Mouse (Mus musculus) embryonic stem cell, embryonic (primary cell): Measurements from ENCODE around the gene Polr1d.

Source experiments
- CTCF ChIA-PET, 4 experiments: fragments of 300-600 bp in 2 of 4; fragments of 350-600 bp in 2 of 4; sonication (Branson Sonifier 250); formaldehyde crosslinking; loops; one replicate each; lab custom pipeline; 2022; ENCODE audit warnings: inconsistent platforms in 2 of 4; lab: Charles Lee
- POLR2A ChIA-PET, 4 experiments: fragments of 300-600 bp in 2 of 4; fragments of 350-600 bp in 2 of 4; sonication (Branson Sonifier 250); formaldehyde crosslinking; loops; one replicate each; lab custom pipeline; 2022; ENCODE audit warnings: antibody characterized with exemption in 4 of 4, inconsistent platforms in 1 of 4; lab: Charles Lee

The Polr1d gene

GRCm38 (mm10) chr5:147135994-147136393, 59.1 kb downstream of the Polr1d start:
- POLR2A ChIA-PET: interaction anchor here in 1 of 4 experiments (1.1 kb wide), 1 partner anchor 10 kb away, joined by 3 read pairs; no protein-coding TSS in a partner anchor
- CTCF ChIA-PET: interaction anchor here (0.6 to 1.5 kb wide), 7 partner anchors 11 to 1493 kb away, joined by 3 to 10 read pairs (median 3); no protein-coding TSS in a partner anchor

- ChIA-PET CTCF (interaction anchor here in 3 of 4 experiments (0.6 to 1.3 kb wide), 7 partner anchors 12 to 1917 kb away, joined by 3 to 10 read pairs (median 3); no protein-coding TSS in a partner anchor), POLR2A (interaction anchor here in 1 of 4 experiments (0.6 kb wide), 1 partner anchor 223 kb away, joined by 3 read pairs; no protein-coding TSS in a partner anchor)
These were observed 70.5 kb downstream of the Polr1d start for GRCm38 (mm10) chr5:147147340-147147739.

GRCm38 (mm10) chr5:147154806-147155371, 78.0 kb downstream of the Polr1d start:
- POLR2A ChIA-PET: interaction anchor here in 3 of 4 experiments (0.5 to 1.7 kb wide), 9 partner anchors 16 to 425 kb away, joined by 3 to 4 read pairs (median 3); partner anchors contain the start of genes Lnx2 (in 2 of the 3) and Polr1d (in 2 of the 3)
- CTCF ChIA-PET: interaction anchor here in 3 of 4 experiments (0.5 to 1.8 kb wide), 21 partner anchors 15 to 734 kb away, joined by 3 to 14 read pairs (median 4); partner anchors contain the start of gene Gsx1 (in 1 of the 3)

GRCm38 (mm10) chr5:147155449-147156133, 78.7 kb downstream of the Polr1d start:
- ChIA-PET CTCF (interaction anchor here in 3 of 4 experiments (0.5 to 1.8 kb wide), 20 partner anchors 16 to 480 kb away, joined by 3 to 14 read pairs (median 4); partner anchors contain the start of gene Gsx1 (in 1 of the 3)), POLR2A (interaction anchor here (0.5 to 1.7 kb wide), 7 partner anchors 13 to 143 kb away, joined by 3 to 4 read pairs (median 3); partner anchors contain the start of genes Lnx2 (in 2 of the 4) and Polr1d (in 2 of the 4))

GRCm38 (mm10) chr5:147156376-147156775, 79.5 kb downstream of the Polr1d start:
- ChIA-PET CTCF (interaction anchor here in 2 of 4 experiments (0.6 to 1.6 kb wide), 5 partner anchors 17 to 266 kb away, joined by 3 to 5 read pairs (median 4); no protein-coding TSS in a partner anchor), POLR2A (no interaction called here)

- CTCF ChIA-PET: interaction anchor here in 2 of 4 experiments (0.8 to 1.5 kb wide), 2 partner anchors 29 to 267 kb away, joined by 3 to 4 read pairs; no protein-coding TSS in a partner anchor
- POLR2A ChIA-PET: no interaction called here
These were observed 80.6 kb downstream of the Polr1d start for GRCm38 (mm10) chr5:147157441-147157840.

GRCm38 (mm10) chr5:147159320-147159719, 82.5 kb downstream of the Polr1d start:
- POLR2A ChIA-PET: no interaction called here

GRCm38 (mm10) chr5:147159792-147160191, 82.9 kb downstream of the Polr1d start:
- POLR2A ChIA-PET: no interaction called here

More at GRCm38 (mm10) chr5:147159320-147159719, 82.5 kb downstream of the Polr1d start:
- CTCF ChIA-PET: interaction anchor here in 2 of 4 experiments (1.4 to 1.6 kb wide), 2 partner anchors 68 to 220 kb away, joined by 3 to 6 read pairs; no protein-coding TSS in a partner anchor

More at GRCm38 (mm10) chr5:147159792-147160191, 82.9 kb downstream of the Polr1d start:
- CTCF ChIA-PET: interaction anchor here in 1 of 4 experiments (1.4 kb wide), 1 partner anchor 221 kb away, joined by 3 read pairs; no protein-coding TSS in a partner anchor
